Mouse (Mus musculus) lung, postnatal 25 days (tissue): Measurements from ENCODE around the gene Stx7.
A peak's percentile ranks its signal among the peaks of the same experiment; 100 is the strongest.
"Not testable (repeated sequence)": the region's sequence is repeated elsewhere in the genome, so short reads cannot be mapped to it uniquely, and the experiment has no call there.

ENCODE experiments used
- DNase-seq: peaks from one replicate; pipeline ENCODE4 v3.0.0; 2022; ENCODE audit warnings: low spot score

Gene Stx7

GRCm38 (mm10) chr10:24149135-24149781 lies at the start of gene Stx7:
Stx7 (plus strand) TSS chr10:24149302.
- DNase-seq: peak; percentile 95

DNA sequence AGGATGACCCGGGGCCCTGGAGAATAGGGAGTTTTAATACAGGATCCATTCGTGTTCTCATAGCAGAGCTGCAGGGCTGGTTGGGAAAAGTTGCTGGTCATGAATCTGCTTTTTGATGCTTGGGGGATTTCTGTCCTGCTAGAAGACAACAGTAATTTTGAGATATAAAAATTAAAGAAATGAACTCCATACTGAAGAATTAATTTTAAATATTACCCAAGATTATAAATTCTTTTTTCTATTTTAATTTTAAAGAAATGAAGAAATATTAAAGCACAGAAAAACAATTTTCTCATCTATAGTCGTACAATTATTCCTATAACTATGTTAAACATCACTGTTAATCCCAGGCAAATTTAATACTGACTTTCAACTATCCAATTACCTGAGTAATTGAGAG lies 47.3 kb upstream of the Stx7 start, which contains the start of gene Taar8c:
Gene Taar8c, minus strand, starts transcription at position 101 of the 400 bp plus-strand sequence.
- DNase-seq: not testable (repeated sequence)

DNA sequence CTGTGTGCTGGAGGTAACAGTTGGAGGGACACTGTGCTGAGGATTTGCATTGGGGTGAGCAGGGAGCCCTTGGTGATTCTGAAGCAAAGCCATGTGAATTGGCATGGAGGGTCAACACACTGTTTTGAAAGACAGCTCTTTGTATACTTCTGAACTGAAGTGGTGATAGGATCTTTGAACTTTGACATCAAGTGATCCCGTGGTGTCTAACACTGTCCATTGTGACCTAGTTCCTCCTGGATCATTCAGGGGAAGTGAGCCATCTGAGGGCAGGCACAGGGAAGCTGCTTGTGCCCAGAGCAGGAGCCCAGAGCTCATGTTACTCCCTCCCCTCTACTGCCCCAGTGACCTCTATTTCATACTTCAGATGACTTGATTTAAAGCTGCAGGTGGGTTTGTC lies 45.8 kb upstream of the Stx7 start:
- not testable (repeated sequence) for DNase-seq

DNA sequence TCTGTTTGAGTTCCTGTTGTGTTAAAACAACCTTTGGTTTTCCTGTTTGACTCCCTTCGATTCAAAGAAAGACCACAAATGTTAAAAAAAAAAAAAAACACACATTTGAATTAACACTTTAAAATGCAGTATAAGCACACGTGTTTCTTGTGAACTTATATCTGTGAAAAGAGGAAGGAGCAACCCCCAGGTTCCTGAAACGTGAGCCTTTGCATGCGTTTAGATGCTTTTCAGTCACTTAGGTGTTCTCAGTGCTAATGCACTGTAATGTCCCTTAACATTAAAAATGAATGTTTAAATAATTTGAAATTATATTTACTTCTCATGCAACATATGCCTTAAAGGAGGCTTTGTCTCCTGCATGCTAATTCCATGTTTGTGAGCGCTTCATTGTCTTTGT lies 41.4 kb upstream of the Stx7 start:
- DNase-seq: no peak

DNA sequence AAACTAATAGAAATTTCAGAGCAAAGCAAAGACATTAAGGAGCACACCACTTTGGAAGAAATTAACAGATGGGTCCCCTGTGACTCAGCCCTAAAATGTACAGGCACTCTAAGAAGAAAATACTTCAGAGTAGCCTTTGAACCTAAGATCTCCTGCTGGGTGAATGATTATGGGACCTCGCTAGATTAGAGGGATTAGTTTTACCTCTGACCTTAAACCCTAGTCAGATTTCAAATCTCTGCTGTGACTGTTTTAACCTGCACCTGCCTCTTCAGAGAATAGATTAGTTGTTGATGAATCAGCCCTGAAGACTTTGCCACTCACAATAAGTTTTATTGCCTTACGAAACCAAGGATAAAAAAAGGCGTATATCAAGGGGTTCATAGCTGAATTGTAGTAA lies 40.9 kb upstream of the Stx7 start:
- DNase-seq: no peak

DNA sequence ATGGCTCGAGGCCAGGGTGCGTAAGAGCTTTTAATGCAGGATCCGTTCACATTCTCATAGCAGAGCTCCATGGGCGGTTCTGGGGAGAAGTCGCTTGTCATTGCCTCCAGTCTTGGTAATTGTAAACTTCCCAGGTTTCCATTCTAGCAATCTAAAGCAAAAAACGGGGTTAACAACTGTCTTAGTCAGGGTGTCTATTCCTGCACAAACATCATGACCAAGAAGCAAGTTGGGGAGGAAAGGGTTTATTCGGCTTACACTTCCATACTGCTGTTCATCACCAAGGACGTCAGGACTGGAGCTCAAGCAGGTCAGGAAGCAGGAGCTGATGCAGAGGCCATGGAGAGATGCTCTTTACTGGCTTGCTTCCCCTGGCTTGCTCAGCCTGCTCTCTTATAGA lies 39.7 kb upstream of the Stx7 start, which contains the start of gene Taar9:
Gene Taar9, minus strand, starts transcription at position 101 of the 400 bp plus-strand sequence.
- DNase-seq: not testable (repeated sequence)

DNA sequence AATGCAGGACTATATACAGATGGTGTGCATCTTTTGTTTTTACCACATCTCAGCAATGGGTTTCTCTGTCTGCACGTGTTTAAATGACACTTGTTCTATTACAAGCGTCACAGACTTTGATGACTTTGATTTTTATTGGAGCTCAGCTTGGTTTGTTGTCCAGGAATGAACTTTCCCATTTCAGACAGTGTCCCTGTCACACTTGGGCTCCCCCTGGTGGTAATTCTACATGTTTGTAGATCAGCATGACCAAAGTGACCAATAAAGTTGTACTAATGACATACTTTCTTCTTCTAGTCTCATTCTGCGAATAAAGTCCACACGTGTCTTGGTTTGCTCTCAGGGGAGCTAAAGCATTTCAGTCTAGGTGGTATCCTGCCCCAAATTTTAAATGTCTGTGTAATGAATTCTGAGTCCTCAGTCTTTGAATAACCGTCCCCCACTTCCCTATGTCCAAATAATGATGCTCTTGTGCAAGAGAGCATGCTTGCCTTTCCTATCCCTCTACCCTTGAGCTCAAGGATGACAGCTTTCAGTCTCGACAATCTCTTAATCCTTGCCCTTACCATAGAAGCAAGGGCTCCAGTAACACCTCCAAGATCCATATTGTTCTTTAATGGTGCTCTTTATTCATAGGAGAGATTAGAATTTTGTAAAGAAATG lies 37.9 kb upstream of the Stx7 start:
- DNase-seq: peak; percentile 55

DNA sequence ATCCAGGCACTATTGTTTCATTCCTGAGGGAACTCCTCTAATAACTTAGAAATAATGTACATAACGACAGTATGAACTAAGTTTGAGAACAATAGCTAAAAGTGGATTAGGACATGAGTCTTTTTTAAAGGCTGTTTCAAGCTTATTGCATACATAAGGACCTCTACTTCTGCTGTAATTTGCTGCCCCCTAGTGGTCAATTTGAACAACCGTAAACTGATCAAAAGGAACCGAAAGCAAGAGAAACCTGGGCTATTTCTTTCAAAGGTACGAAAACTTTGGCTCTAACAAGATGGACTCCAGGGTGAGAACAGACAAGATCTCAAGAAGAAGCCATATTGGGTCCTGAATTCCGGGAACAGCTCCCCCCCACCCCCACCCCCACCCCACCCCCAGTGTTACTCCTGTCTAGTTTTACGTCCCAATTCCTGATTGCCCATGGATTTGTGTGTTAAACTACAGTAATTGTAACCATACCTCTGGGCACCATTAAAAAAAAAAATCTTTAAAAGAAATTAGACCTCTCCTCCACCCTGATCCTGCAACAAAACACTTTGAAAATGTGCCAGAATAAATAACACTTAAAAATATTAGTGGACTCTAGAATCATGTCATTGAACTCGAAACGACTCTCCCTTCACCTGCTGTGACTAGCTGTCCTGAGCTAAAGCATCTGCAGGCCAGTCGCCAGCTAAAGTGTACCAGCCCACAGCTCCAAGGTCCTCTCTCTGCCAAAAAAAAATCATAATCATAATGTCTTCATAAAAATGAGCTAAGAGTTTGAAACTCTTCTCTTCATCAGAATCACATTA lies 17.4 kb upstream of the Stx7 start:
- DNase-seq: peak; percentile 83

GRCm38 (mm10) chr10:24132273-24132672 lies 16.8 kb upstream of the Stx7 start:
- peak; percentile 66 for DNase-seq

DNA sequence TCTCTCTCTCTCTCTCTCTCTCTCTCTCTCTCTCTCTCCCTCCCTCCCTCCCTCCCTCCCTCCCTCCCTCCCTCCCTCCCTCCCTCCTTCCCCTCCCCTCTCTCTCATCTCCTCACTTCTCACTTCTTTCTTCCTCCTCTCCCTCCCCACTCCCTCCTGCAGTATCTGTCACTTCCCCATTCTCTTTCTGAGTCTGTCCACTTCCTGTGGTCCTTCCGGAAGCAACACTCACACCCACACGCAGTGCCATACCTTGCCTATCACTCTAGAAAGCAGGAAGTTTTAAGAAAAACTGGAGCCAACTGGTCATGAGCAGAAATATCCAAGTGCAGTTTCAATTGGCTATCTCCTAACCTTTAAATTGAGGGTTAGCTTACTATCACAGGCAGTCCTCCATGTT lies 16.0 kb upstream of the Stx7 start:
- peak; percentile 28 for DNase-seq

DNA sequence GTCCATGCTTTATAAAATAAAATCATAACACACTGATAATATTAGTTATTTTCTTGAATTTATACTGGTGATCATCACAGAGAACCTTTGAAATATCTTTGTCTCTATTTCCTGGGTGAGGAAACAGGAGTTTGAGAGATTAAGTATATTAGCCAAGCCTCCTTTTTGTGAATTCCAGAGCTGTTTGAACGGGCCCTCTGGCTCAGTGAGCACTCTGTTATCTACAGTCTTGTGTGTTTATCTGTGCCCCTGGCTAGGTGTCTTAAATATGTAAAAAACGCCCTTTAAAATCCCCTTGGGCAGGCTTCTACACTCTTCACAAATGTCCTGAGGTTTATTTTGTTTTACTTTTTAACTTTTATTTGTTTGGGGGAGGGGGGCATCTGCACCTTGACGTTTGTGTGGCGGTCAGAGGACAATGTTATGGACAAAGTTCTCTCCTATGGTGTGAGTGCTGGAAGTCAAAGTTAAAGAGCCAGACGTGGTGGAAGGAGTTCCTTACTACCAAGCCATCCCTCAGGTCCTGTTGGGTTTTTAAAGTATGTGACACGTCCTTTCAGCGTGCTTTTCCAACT lies 14.9 kb upstream of the Stx7 start:
- DNase-seq: peak; percentile 10

DNA sequence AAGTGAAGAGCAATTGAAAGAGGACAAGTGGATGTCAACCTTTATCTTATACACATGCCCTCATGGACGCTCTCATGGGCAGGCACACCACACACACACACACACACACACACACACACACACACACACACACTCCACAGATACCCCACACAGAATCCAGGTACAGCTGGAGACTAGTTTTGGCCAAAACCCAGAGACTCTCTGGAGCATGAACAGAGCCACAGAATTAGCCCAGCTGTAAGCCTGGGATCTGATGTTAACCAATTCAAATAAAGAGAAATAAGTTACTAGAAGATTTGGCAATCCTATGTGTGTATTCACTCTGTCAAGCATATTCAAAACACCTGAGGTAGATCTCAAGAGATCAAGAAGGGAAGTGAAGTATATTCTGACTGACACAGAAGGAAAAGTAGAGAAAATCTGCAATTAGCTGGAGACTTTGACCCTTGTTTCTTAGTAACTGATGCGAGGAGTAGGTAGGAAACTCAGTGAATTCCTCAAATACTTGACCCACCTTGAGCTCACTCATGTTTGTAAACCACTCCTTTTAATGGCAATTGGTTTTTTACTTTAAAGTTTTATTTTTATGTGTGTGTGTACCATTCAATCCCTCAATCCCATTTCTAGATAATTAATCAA lies 10.4 kb upstream of the Stx7 start:
- DNase-seq: no peak

DNA sequence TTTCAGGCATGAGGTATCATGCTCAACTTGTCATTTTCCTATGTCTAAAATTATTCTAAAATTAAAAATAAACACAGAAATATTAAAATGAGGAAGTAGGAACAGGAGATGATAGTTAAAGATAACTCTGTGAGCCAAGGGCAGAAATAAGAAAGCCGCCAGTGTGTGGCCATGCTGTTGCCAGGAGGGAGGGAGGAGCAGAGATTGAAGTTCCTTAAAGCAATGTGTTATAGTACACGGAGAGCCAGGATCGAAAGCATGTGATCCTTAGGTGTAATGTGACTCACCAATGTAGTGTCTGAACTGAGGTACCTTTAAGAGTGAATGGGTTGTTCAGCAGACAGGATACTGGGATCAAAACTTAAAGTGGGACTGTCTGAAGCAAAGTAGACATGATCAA lies 6.4 kb upstream of the Stx7 start:
- no peak for DNase-seq

DNA sequence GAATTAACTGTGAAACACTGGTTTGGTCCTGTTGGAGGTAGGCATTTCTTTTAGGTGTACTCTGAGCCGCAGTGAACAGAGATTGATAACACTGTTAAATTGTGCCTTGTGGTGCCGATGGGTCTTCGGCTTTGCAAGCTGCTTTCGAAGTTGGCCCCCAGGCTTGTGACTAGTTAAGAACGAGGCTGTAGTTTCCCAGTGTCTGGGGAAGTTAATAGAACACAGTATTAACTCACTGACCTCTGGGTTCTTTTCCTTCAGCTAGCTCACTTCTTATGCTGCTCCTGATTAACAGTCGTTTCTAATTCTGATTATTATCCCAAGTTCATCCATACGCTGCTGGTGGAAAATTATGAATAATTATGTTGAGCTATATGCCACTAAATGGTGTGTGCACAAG lies 984 bp downstream of the Stx7 start:
- no peak for DNase-seq

- DNase-seq: no peak
These were observed 9.6 kb downstream of the Stx7 start for GRCm38 (mm10) chr10:24158470-24159254.

DNA sequence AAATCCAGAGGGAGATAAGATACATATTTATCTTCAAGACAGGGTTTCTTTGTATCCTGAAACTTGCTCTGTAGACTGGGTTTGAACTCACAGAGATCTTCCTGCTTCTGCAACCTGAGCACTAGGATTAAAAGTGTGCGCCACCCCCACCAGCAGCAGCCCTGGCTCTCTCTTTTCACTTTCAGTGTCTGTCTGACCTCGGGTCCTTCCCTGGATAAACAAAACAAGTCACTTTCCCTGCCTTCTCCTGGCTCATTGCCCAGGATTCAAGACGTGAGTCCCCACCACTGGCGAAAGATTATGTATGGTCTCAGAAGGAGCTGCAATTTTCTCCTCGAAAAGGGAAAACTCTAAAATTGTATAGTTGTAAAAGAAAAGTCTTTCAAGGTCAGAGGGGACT lies 10.5 kb downstream of the Stx7 start:
- no peak for DNase-seq

DNA sequence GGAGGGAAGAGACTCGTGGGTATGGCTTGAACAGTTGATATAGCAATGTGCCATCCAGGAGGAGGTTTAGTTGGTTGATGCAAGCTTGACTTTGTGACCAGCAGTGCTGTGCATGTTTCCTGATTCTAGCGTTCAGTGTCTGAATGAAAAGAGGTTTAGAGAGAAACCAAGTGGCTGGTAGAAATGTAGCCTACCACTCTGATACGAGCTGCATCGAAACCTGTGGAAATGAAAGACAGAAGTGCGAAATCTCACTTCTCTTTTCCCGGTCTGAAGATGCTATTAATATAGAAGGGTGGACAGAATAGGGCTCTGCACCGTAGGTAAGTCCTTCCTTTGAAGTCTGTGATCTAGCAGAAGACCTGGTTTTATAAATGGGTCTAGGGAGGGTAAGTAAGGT lies 11.2 kb downstream of the Stx7 start:
- DNase-seq: no peak

DNA sequence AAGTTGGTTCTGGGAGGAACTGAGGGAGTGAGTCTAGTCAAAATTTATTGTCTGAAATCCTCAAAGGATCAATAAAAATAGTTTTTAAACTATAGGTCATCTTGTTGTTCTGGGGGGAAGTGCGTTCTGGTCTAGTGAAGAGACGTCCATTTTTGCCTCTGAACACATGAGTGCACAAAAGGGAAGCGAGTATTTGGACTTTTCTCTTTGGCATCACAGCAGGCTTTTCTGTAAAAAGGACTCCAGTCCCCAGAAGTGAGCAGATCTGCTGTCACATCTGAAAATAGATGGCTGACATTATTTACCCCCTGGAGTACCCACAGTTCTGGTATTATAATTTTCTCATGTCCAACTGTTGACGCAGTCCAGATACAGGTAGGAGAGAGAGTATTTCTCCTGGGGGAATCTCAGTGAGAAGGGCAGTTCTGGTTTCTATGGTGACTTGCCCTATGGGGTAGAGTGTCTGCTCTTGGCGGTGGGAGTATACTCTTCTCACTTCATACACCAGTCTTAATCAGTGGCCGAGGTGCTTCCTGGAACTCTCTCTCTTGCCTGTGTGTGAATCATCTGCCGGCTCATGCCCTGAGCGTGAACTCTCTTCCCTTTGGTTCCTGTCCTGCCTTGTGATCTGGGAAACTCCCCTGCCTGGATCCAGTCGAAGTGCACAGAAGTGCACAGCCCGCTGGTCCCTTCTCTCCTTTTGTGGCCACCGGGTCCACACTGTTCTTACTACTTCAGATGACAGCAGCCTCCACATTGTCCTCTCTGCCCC lies 15.2 kb downstream of the Stx7 start:
- peak; percentile 37 for DNase-seq

GRCm38 (mm10) chr10:24164909-24165304 lies 15.8 kb downstream of the Stx7 start:
- no peak for DNase-seq

DNA sequence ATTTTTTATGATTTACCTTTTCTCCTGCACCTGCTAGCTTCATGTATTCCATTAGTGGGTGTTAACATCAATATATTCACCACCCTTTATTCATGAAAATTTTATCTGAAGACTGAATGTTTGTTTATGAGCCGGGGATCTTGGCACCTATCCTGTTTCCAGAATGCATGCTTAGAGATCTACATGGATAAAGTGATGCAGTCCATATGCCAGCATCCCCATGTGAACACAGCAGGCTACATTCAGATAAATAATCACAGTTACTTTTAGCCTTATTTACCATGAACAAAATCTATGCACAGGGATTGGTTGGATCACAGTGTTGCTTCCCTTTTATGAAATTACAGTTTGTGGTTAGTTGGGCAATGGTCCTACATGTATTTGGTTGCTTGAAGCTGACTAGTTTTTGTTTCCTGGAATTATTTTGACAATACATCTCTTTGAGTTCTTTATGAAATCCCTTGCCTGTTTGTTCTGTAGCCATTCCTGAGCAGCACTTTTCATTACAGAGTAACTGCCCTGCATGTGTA lies 16.5 kb downstream of the Stx7 start:
- peak; percentile 33 for DNase-seq
